ENCODE assay signal across 8 mouse cellular contexts in the genomic region with DNA sequence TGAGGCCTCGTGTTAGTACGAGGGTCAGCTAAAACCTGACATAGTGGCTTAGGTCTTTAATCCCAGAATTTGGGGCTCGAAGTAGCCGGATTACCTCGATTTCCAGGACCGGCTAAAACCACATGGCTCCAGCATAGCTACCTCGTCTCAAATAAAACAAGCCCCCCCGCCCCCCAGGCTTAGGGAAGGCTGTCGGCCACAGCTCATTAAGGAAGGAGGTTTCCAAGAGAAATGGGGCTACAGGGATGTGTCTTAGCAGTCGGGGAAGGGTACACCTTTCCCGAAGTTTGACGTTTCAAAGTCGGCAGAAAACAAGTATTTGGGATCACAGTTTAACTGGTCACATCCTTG. TPM values are rescaled to one million over a fixed set of nuclear protein-coding genes. Genes with fewer than 3 reads are reported as not detected.
A peak's percentile ranks its signal among the peaks of the same experiment; 100 is the strongest.
DNase-seq lines count a peak whose midpoint lies in the region; ATAC-seq and TF ChIP-seq lines count a peak whose summit lies in the region.

No protein-coding gene starts in this region.

- no peak for TF ChIP-seq CTCF in cerebellum, adult 2 months (IDR thresholded peaks at IDR 0.05; ENCODE audit: borderline replicate concordance, insufficient read depth, low read depth, low read length)
- no peak for TF ChIP-seq CTCF in spleen, adult 2 months (IDR thresholded peaks at IDR 0.05; ENCODE audit: extremely low read depth, insufficient read depth, insufficient read length, insufficient replicate concordance)
- no peak for TF ChIP-seq CTCF in stomach, postnatal 0 days (IDR thresholded peaks at IDR 0.05; ENCODE audit: low read depth)

- TF ChIP-seq EP300 in stomach, postnatal 0 days (optimal IDR thresholded peaks at IDR 0.05) = no peak

- no peaks in the 10 kb centered on the region for H3K27me3 ChIP-seq in cerebellum, adult 2 months (ENCODE audit: control insufficient read depth, insufficient read depth, low read length)
- no peaks in the 10 kb centered on the region for H3K27me3 ChIP-seq in spleen, adult 2 months (ENCODE audit: control insufficient read depth, insufficient read depth, low read length)
- H3K27me3 ChIP-seq in limb, embryonic 14.5 days (ENCODE audit: control insufficient read depth, insufficient read depth, low read length) = no peaks in the 10 kb centered on the region
- H3K27me3 ChIP-seq in stomach, postnatal 0 days (ENCODE audit: control insufficient read depth, insufficient read depth, low read length) = no peaks in the 10 kb centered on the region

- H3K4me3 ChIP-seq in cerebellum, adult 2 months (replicated peaks; ENCODE audit: insufficient read depth, low read depth, low read length) = peak overlapping the region; percentile 94
- peak overlapping the region; percentile 59 for H3K4me3 ChIP-seq in spleen, adult 2 months (ENCODE audit: extremely low read depth, insufficient read depth, insufficient read length)
- H3K4me3 ChIP-seq in limb, embryonic 14.5 days (replicated peaks; ENCODE audit: low read length) = peak overlapping the region; percentile 97
- H3K4me3 ChIP-seq in stomach, postnatal 0 days (ENCODE audit: low read depth, low read length) = peak overlapping the region; percentile 92

- no peak for TF ChIP-seq POLR2A in cerebellum, adult 2 months (IDR thresholded peaks at IDR 0.05; ENCODE audit: borderline replicate concordance, insufficient read depth, low read length)
- no peak for TF ChIP-seq POLR2A in spleen, adult 2 months (IDR thresholded peaks at IDR 0.05; ENCODE audit: low read depth, low read length)
- no peak for TF ChIP-seq POLR2A in limb, embryonic 14.5 days (IDR thresholded peaks at IDR 0.05; ENCODE audit: borderline replicate concordance, extremely low read depth, insufficient read depth, insufficient read length)

- H3K36me3 ChIP-seq in spleen, adult 2 months (ENCODE audit: control insufficient read depth, insufficient read depth, low read length) = peaks cover 3% of the 10 kb centered on the region
- H3K36me3 ChIP-seq in limb, embryonic 14.5 days (ENCODE audit: control insufficient read depth, insufficient read depth, low read length) = peaks cover 29% of the 10 kb centered on the region
- H3K36me3 ChIP-seq in stomach, postnatal 0 days (ENCODE audit: control insufficient read depth, insufficient read depth, low read length) = 0 out of 2 replicates have a peak, but pooled peaks cover 2% of the 10 kb centered on the region

- WGBS in cerebellum, adult 2 months = 3% methylated on average over 13 of the region's 13 CpGs
- WGBS in spleen, adult 2 months = 10% methylated on average over 13 of the region's 13 CpGs
- 9% methylated on average over 13 of the region's 13 CpGs for WGBS in limb, embryonic 14.5 days
- 7% methylated on average over 13 of the region's 13 CpGs for WGBS in stomach, postnatal 0 days

- H3K4me1 ChIP-seq in cerebellum, adult 2 months (ENCODE audit: control insufficient read depth, insufficient read depth, low read length) = no peaks in the 10 kb centered on the region
- H3K4me1 ChIP-seq in spleen, adult 2 months (ENCODE audit: control insufficient read depth, insufficient read depth, insufficient read length) = peaks cover 7% of the 10 kb centered on the region
- peaks cover 5% of the 10 kb centered on the region for H3K4me1 ChIP-seq in limb, embryonic 14.5 days (ENCODE audit: control insufficient read depth, insufficient read depth, low read length)
- no peaks in the 10 kb centered on the region for H3K4me1 ChIP-seq in stomach, postnatal 0 days (replicated peaks; ENCODE audit: control insufficient read depth, insufficient read depth)

- ATAC-seq in limb, embryonic 14.5 days (ENCODE audit: low FRiP score, low read depth) = peak; percentile 54
- no peak for ATAC-seq in stomach, postnatal 0 days (ENCODE audit: low FRiP score, low TSS enrichment)

- H3K9ac ChIP-seq in limb, embryonic 14.5 days (ENCODE audit: low read depth, low read length, severe bottlenecking) = peak overlapping the region; percentile 79
- peak overlapping the region; percentile 58 for H3K9ac ChIP-seq in stomach, postnatal 0 days (ENCODE audit: low read length)

- H3K9me3 ChIP-seq in limb, embryonic 14.5 days (ENCODE audit: control insufficient read depth, low read length) = no peaks in the 10 kb centered on the region
- no peaks in the 10 kb centered on the region for H3K9me3 ChIP-seq in stomach, postnatal 0 days (ENCODE audit: control insufficient read depth, low read length)

- no peak overlapping the region for H3K27ac ChIP-seq in cerebellum, adult 2 months (ENCODE audit: insufficient read depth, low read length)
- H3K27ac ChIP-seq in spleen, adult 2 months (ENCODE audit: insufficient read depth, low read length) = peak overlapping the region; percentile 15; the same call in 1 of the 2 replicates
- H3K27ac ChIP-seq in limb, embryonic 14.5 days (replicated peaks; ENCODE audit: low read depth, low read length) = peak overlapping the region; percentile 63
- H3K27ac ChIP-seq in stomach, postnatal 0 days (replicated peaks) = peak overlapping the region; percentile 78

- H3K4me2 ChIP-seq in limb, embryonic 14.5 days (replicated peaks; ENCODE audit: low read depth, low read length, severe bottlenecking) = peak overlapping the region; percentile 74
- peak overlapping the region; percentile 86 for H3K4me2 ChIP-seq in stomach, postnatal 0 days (replicated peaks; ENCODE audit: low read depth)

- no peak for DNase-seq in cerebellum, adult 2 months
- no peak for DNase-seq in cerebellum, postnatal 36 days
- DNase-seq in spleen, adult 2 months (ENCODE audit: low read depth in 1 of 2, low spot score in 2 of 2) = no peak
- no peak for DNase-seq in spleen, postnatal 4 days (ENCODE audit: low spot score in 2 of 2)
- DNase-seq in limb, embryonic 14.5 days (ENCODE audit: low spot score) = no peak
- no peak for DNase-seq in stomach, postnatal 0 days (ENCODE audit: low spot score)
- DNase-seq in cerebellum, adult 11-12 months = no peak
- no peak for DNase-seq in lung, postnatal 10 days

RNA-seq across cellular contexts. Expression of gene Rbm34, which starts 0.4 kb away (rescaled TPM):
- 10.6 and 10.8 TPM in 2 replicates for polyA plus RNA-seq in cerebellum, adult 2 months (2012; rRNA removed)
- polyA plus RNA-seq in spleen, adult 2 months (2012; rRNA removed) = 2.6 and 3.0 TPM in 2 replicates
- polyA plus RNA-seq in limb, embryonic 14.5 days (2012; rRNA removed) = 7.3 and 12.8 TPM in 2 replicates
- polyA plus RNA-seq in limb, embryonic 14.5 days (2014; fragmentation: Nextera tagmentation; extraction: Ambion mirVana) = 25.4 and 25.9 TPM in 2 replicates
- polyA plus RNA-seq in stomach, postnatal 0 days (2015; fragmentation: Nextera tagmentation; extraction: Ambion mirVana) = 18.4 and 19.5 TPM in 2 replicates

RNA-seq across cellular contexts. Expression of gene Tomm20, which starts 25.6 kb away (rescaled TPM):
- polyA plus RNA-seq in cerebellum, adult 2 months (2012; rRNA removed) = 195 and 202 TPM in 2 replicates
- 346 and 417 TPM in 2 replicates for polyA plus RNA-seq in spleen, adult 2 months (2012; rRNA removed)
- polyA plus RNA-seq in limb, embryonic 14.5 days (2012; rRNA removed) = 75.8 and 251 TPM in 2 replicates
- 208 and 210 TPM in 2 replicates for polyA plus RNA-seq in limb, embryonic 14.5 days (2014; fragmentation: Nextera tagmentation; extraction: Ambion mirVana)
- 158 and 175 TPM in 2 replicates for polyA plus RNA-seq in stomach, postnatal 0 days (2015; fragmentation: Nextera tagmentation; extraction: Ambion mirVana)
